Comparison of ENCODE assay signal across 9 mouse cellular contexts in genomic region chr7:28568253-28568652, GRCm38 (mm10). TPM values are rescaled to one million over a fixed set of nuclear protein-coding genes. Genes with fewer than 3 reads are reported as not detected.
A peak's percentile ranks its signal among the peaks of the same experiment; 100 is the strongest.
DNase-seq lines count a peak whose midpoint lies in the region; ATAC-seq lines count a peak whose summit lies in the region.
"Had no signal": no experiment of that assay in that cellular context is flagged by ENCODE, and none has a peak within 500 bp of the region (broad histone marks: within the 10 kb centered on the region; RNA-seq: fewer than 3 reads in every experiment).

No protein-coding gene starts in this region.

- no peak overlapping the region for H3K27ac ChIP-seq in heart, embryonic 11.5 days (ENCODE audit: low read depth, low read length)
- H3K27ac ChIP-seq: limb, embryonic 12.5 days had no signal

- H3K9me3 ChIP-seq in heart, embryonic 11.5 days (replicated peaks; ENCODE audit: control insufficient read depth, low read length), result no peaks in the 10 kb centered on the region
- H3K9me3 ChIP-seq: limb, embryonic 12.5 days had no signal

- DNase-seq in heart, adult 11 months, result peak; percentile 92
- peak; percentile 52 to 70 for DNase-seq in CD8-positive naive resting alpha-beta T cell, adult 2 months (ENCODE audit: low read depth in 2 of 2, low spot score in 2 of 2)
- peak; percentile 64 to 76 for DNase-seq in cerebellum, adult 18-20 months
- DNase-seq in gastrocnemius, postnatal 14 days, result peak; percentile 56
- DNase-seq in layer of hippocampus, adult 8-10 months (ENCODE audit: low spot score in 2 of 2), result peak; percentile 52 to 76
- DNase-seq in spleen, postnatal 4 days (ENCODE audit: low spot score in 2 of 2), result peak; percentile 63 to 86

- H3K9ac ChIP-seq in heart, embryonic 11.5 days (ENCODE audit: low read depth, low read length), result no peak overlapping the region
- H3K9ac ChIP-seq: limb, embryonic 12.5 days had no signal

- H3K27me3 ChIP-seq in heart, embryonic 11.5 days (ENCODE audit: control insufficient read depth, insufficient read depth, low read length), result no peaks in the 10 kb centered on the region
- H3K27me3 ChIP-seq: limb, embryonic 12.5 days had no signal

- H3K36me3 ChIP-seq in heart, embryonic 11.5 days (ENCODE audit: control insufficient read depth, insufficient read depth, low read length), result peaks cover 26% of the 10 kb centered on the region

- peaks cover 31% of the 10 kb centered on the region for H3K4me1 ChIP-seq in heart, embryonic 11.5 days (ENCODE audit: control insufficient read depth, insufficient read depth, low read length)

- no peak overlapping the region for H3K4me3 ChIP-seq in heart, embryonic 11.5 days (ENCODE audit: low read depth, low read length)
- H3K4me3 ChIP-seq: limb, embryonic 12.5 days had no signal

- H3K4me2 ChIP-seq in heart, embryonic 11.5 days, result no peak overlapping the region
- H3K4me2 ChIP-seq: limb, embryonic 12.5 days had no signal

- intact Hi-C loops in gastrocnemius, postnatal 14 days (cut with DNase I; ENCODE audit: low total_unique reads), result loop anchor here (5.0 to 10.0 kb wide), 2 partner anchors 34 to 157 kb away; no protein-coding TSS in a partner anchor

- ATAC-seq in heart, embryonic 11.5 days (replicated peaks; ENCODE audit: insufficient number of reproducible peaks, low FRiP score, low TSS enrichment), result no peak
- peak; percentile 41; the same call in 1 of the 2 replicates for ATAC-seq in megakaryocyte-erythroid progenitor cell, adult 5-6 weeks (replicated peaks; ENCODE audit: low FRiP score, low TSS enrichment, poor library complexity, severe bottlenecking)

RNA-seq across cellular contexts. Expression of gene Nccrp1, which starts 21.2 kb away (rescaled TPM):
- not detected in 2 replicates for polyA plus RNA-seq in heart, embryonic 11.5 days (2014; fragmentation: Nextera tagmentation; extraction: Ambion mirVana)
- not detected for total RNA-seq in gastrocnemius, postnatal 14 days (2021)
- total RNA-seq in layer of hippocampus, adult 8-10 months (2022), result under 1 TPM in 1 of 4 experiments, not detected in 3; 0.36 TPM
- 2.1 TPM in 1 of 2 replicates, not detected in the other for total RNA-seq in megakaryocyte-erythroid progenitor cell, adult 5-6 weeks (2014; fragmentation: Nextera tagmentation)
- total RNA-seq in megakaryocyte-erythroid progenitor cell, adult 5-6 weeks (2017), result not detected in 2 replicates
- polyA plus RNA-seq: limb, embryonic 12.5 days had no signal

RNA-seq across cellular contexts. Expression of gene Sycn, which starts 27.6 kb away (rescaled TPM):
- not detected in 2 replicates for polyA plus RNA-seq in heart, embryonic 11.5 days (2014; fragmentation: Nextera tagmentation; extraction: Ambion mirVana)
- total RNA-seq in gastrocnemius, postnatal 14 days (2021), result not detected
- total RNA-seq in layer of hippocampus, adult 8-10 months (2022), result not detected
- not detected in 2 replicates for total RNA-seq in megakaryocyte-erythroid progenitor cell, adult 5-6 weeks (2014; fragmentation: Nextera tagmentation)
- not detected in 2 replicates for total RNA-seq in megakaryocyte-erythroid progenitor cell, adult 5-6 weeks (2017)
- polyA plus RNA-seq: limb, embryonic 12.5 days had no signal

RNA-seq across cellular contexts. Expression of gene Samd4b, which starts 29.7 kb away (rescaled TPM):
- 22.2 and 22.8 TPM in 2 replicates for polyA plus RNA-seq in heart, embryonic 11.5 days (2014; fragmentation: Nextera tagmentation; extraction: Ambion mirVana)
- total RNA-seq in gastrocnemius, postnatal 14 days (2021), result 10 to 100 TPM; 15.7 to 18.5 TPM
- total RNA-seq in layer of hippocampus, adult 8-10 months (2022), result 10 to 100 TPM; 62.6 to 73.9 (median 66.2) TPM
- total RNA-seq in megakaryocyte-erythroid progenitor cell, adult 5-6 weeks (2014; fragmentation: Nextera tagmentation), result 20.3 and 26.2 TPM in 2 replicates
- 3.4 and 7.2 TPM in 2 replicates for total RNA-seq in megakaryocyte-erythroid progenitor cell, adult 5-6 weeks (2017)

RNA-seq across cellular contexts. Expression of gene Pak4, which starts 29.7 kb away (rescaled TPM):
- 25.4 and 27.6 TPM in 2 replicates for polyA plus RNA-seq in heart, embryonic 11.5 days (2014; fragmentation: Nextera tagmentation; extraction: Ambion mirVana)
- total RNA-seq in gastrocnemius, postnatal 14 days (2021), result 1 to 10 TPM; 2.9 to 4.6 TPM
- total RNA-seq in layer of hippocampus, adult 8-10 months (2022), result 10 to 100 TPM; 12.2 to 14.2 (median 13.1) TPM
- 5.3 and 8.3 TPM in 2 replicates for total RNA-seq in megakaryocyte-erythroid progenitor cell, adult 5-6 weeks (2014; fragmentation: Nextera tagmentation)
- 7.9 and 8.3 TPM in 2 replicates for total RNA-seq in megakaryocyte-erythroid progenitor cell, adult 5-6 weeks (2017)

RNA-seq across cellular contexts. Expression of gene Ifnl3, which starts 45.6 kb away (rescaled TPM):
- not detected in 2 replicates for polyA plus RNA-seq in heart, embryonic 11.5 days (2014; fragmentation: Nextera tagmentation; extraction: Ambion mirVana)
- not detected for total RNA-seq in gastrocnemius, postnatal 14 days (2021)
- not detected for total RNA-seq in layer of hippocampus, adult 8-10 months (2022)
- not detected in 2 replicates for total RNA-seq in megakaryocyte-erythroid progenitor cell, adult 5-6 weeks (2014; fragmentation: Nextera tagmentation)
- not detected in 2 replicates for total RNA-seq in megakaryocyte-erythroid progenitor cell, adult 5-6 weeks (2017)
- polyA plus RNA-seq: limb, embryonic 12.5 days had no signal
